Mouse (Mus musculus) bone marrow macrophage, adult 2 months (primary cell): ENCODE measurements around the gene Tbl1x. TPM values are rescaled to one million over a fixed set of nuclear protein-coding genes. Genes with fewer than 3 reads are reported as not detected.

ENCODE experiments used
- H3K27ac ChIP-seq: 2 replicates; pipeline ENCODE4 v1.5.1; 2012; ENCODE audit warnings: low read depth, low read length; ENCODE audit not compliant: insufficient read depth
- H3K4me1 ChIP-seq: 2 replicates; pipeline ENCODE4 v1.6.1; 2012; ENCODE audit warnings: low read length; ENCODE audit not compliant: control insufficient read depth, insufficient read depth
- H3K4me3 ChIP-seq: 2 replicates; pipeline ENCODE4 v1.5.1; 2012; ENCODE audit warnings: mild to moderate bottlenecking, low read length, moderate library complexity; ENCODE audit not compliant: insufficient read depth
- CTCF ChIP-seq: IDR thresholded peaks from 2 replicates; pipeline ENCODE4 v1.5.1; 2012; ENCODE audit warnings: low read depth, mild to moderate bottlenecking, low read length, moderate library complexity
- POLR2A ChIP-seq: IDR thresholded peaks from 2 replicates; pipeline ENCODE4 v1.6.1; 2012; ENCODE audit warnings: mild to moderate bottlenecking, low read depth, low read length, borderline replicate concordance
- polyA plus RNA-seq: library from polyadenylated mRNA; stranded (reverse); fragments of >200 nt; gene quantifications from 2 replicates; pipeline ENCODE4 v1.2.4, GENCODE M21; 2012; ENCODE audit not compliant: missing spikeins, insufficient read depth, insufficient read length

Gene Tbl1x
- polyA plus RNA-seq, 1 experiment: 43.8 TPM

- no peak overlapping the region for H3K27ac ChIP-seq
- H3K4me3 ChIP-seq: no peak overlapping the region
- peaks cover 14% of the 10 kb centered on the region for H3K4me1 ChIP-seq
- TF ChIP-seq POLR2A (no peak), CTCF (no peak)
Measured at GRCm38 (mm10) chrX:77563616-77564015, 52.8 kb downstream of the Tbl1x start.

DNA sequence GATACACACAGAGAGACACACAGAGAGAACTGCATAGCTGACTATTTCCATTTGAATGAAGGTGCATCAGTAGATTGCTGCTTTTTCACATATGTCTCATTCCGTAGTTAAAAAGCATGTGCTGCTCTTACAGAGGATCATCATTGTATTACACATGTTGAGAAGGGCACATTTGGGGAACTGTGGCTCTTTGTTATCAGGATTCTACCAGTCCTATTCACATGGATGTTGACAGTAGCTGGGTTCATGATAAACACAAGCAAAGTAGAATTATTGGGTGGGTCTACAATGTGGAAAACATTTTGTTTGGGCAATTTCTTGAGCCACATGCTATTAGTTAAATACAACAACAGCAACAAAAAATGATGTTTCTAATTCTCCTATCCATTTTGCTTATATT lies 55.9 kb downstream of the Tbl1x start:
- no peak overlapping the region for H3K27ac ChIP-seq
- H3K4me1 ChIP-seq: peaks cover 11% of the 10 kb centered on the region
- H3K4me3 ChIP-seq: no peak overlapping the region
- TF ChIP-seq POLR2A (no peak), CTCF (no peak)

DNA sequence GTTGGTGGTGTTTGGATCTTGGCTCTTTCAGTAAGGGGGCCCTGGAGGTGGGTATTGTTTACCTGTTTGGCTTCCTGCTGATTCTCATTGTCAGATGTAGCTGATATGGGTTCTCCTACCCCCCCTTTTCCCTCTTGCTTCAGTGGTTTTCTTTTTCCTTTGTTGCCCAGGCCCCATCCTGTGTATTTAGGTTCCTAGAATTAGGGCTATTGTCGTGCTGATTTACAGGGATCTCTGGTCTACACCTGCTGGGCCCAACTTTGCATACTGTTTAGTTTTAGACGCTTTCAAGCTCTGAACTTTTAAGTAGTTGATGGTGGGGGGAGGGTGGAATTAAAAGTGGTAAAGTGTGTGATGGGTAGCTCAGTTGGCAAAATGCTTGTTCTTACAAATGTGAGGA lies 57.2 kb downstream of the Tbl1x start:
- Histone ChIP-seq H3K4me1 (peaks cover 8% of the 10 kb centered on the region; the same call in 1 of the 2 replicates), H3K27ac (no peak overlapping the region), H3K4me3 (no peak overlapping the region)
- no peak for TF ChIP-seq POLR2A
- no peak for TF ChIP-seq CTCF

GRCm38 (mm10) chrX:77573743-77574142 lies 62.9 kb downstream of the Tbl1x start:
- Histone ChIP-seq H3K4me3 (no peak overlapping the region), H3K4me1 (peaks cover 6% of the 10 kb centered on the region; the same call in 1 of the 2 replicates), H3K27ac (no peak overlapping the region)
- TF ChIP-seq POLR2A (no peak), CTCF (no peak)

GRCm38 (mm10) chrX:77577108-77577507 lies 66.3 kb downstream of the Tbl1x start:
- H3K27ac ChIP-seq: no peak overlapping the region
- no peak for TF ChIP-seq POLR2A
- TF ChIP-seq CTCF: no peak
- peaks cover 17% of the 10 kb centered on the region for H3K4me1 ChIP-seq
- H3K4me3 ChIP-seq: no peak overlapping the region

GRCm38 (mm10) chrX:77578172-77578571 lies 67.4 kb downstream of the Tbl1x start:
- TF ChIP-seq POLR2A (no peak), CTCF (no peak)
- H3K27ac ChIP-seq: peak overlapping the region; percentile 15; the same call in 1 of the 2 replicates
- peaks cover 17% of the 10 kb centered on the region for H3K4me1 ChIP-seq
- H3K4me3 ChIP-seq: no peak overlapping the region

DNA sequence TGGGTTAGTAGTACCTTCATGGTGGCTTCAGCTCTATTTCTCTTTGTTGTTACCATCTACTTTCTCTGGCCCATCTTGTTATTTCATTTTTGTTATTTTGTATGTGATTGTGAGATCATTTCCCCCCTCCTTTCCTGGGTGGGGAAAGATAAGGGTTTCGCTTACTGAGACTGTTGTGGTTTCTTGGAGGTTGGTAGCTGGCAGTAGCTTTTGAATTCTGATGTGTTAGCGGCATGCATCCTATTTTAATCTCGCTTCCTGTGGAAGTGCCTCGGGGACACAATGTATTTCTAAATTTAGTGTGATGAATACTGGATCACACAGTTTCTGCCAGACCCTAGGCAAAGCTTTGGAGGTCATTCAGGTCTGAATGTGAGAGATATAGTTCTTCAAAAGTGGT lies 69.2 kb downstream of the Tbl1x start:
- H3K27ac ChIP-seq: peak overlapping the region; percentile 82
- H3K4me1 ChIP-seq: peaks cover 20% of the 10 kb centered on the region
- no peak overlapping the region for H3K4me3 ChIP-seq
- no peak for TF ChIP-seq CTCF
- no peak for TF ChIP-seq POLR2A

DNA sequence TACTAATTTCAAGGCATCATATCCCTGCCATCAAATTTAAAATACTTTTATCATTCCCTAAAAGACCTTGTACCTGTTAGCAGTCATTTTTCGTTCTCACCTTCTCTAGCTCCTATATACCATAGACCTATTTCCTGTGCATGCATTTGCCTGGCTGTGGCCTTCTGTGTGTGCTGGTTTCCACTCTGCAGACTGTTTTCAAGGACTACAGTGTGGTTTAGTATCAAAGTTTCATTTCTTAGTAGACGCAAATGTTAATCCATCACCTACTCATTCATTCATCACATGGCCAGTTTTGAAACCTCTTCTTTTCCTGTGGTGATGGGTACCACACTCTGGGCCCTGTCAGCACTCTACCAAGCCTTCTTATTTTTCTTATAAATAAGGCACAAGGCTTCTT lies 75.2 kb downstream of the Tbl1x start:
- H3K4me3 ChIP-seq: no peak overlapping the region
- TF ChIP-seq CTCF (no peak), POLR2A (no peak)
- H3K4me1 ChIP-seq: peaks cover 7% of the 10 kb centered on the region; the same call in 1 of the 2 replicates
- no peak overlapping the region for H3K27ac ChIP-seq

- Histone ChIP-seq H3K27ac (no peak overlapping the region), H3K4me3 (no peak overlapping the region), H3K4me1 (peaks cover 22% of the 10 kb centered on the region)
- TF ChIP-seq POLR2A (no peak), CTCF (no peak)
Measured at GRCm38 (mm10) chrX:77594670-77595224, 83.9 kb downstream of the Tbl1x start.

- H3K4me3 ChIP-seq: no peak overlapping the region
- peaks cover 22% of the 10 kb centered on the region for H3K4me1 ChIP-seq
- TF ChIP-seq POLR2A (no peak), CTCF (no peak)
- peak overlapping the region; percentile 36 for H3K27ac ChIP-seq
Measured at GRCm38 (mm10) chrX:77597674-77598073, 86.9 kb downstream of the Tbl1x start.
